Mouse (Mus musculus) hindbrain, embryonic 13.5 days (tissue): ENCODE measurements at regions not wholly inside any gene's neighbourhood (a gene's known extent, or its start where the extent isn't known, plus 50 kb on each side); places are given as distances from the start of the nearest gene placed in this dataset.

Source experiments
- ATAC-seq: fragments of 200-750 bp; cut with Nextera tagmentation; 2 replicates; pipeline ENCODE4 v1.8.0; 2017; ENCODE audit warnings: moderate TSS enrichment; ENCODE audit not compliant: low FRiP score
- H3K27ac ChIP-seq: fragments of 300-500 bp; sonication (generic); 2 replicates; pipeline ENCODE4 v1.5.1; 2015; ENCODE audit warnings: inconsistent platforms, mild to moderate bottlenecking, moderate library complexity
- H3K27me3 ChIP-seq: fragments of 300-500 bp; sonication (generic); 2 replicates; pipeline ENCODE4 v1.6.1; 2015; ENCODE audit warnings: mild to moderate bottlenecking, inconsistent platforms
- H3K36me3 ChIP-seq: fragments of 300-500 bp; sonication (generic); 2 replicates; pipeline ENCODE4 v1.6.1; 2015; ENCODE audit warnings: mild to moderate bottlenecking, inconsistent platforms
- H3K4me1 ChIP-seq: fragments of 300-500 bp; sonication (generic); replicated peaks from 2 replicates; pipeline ENCODE4 v1.6.1; 2015; ENCODE audit warnings: inconsistent platforms
- H3K4me2 ChIP-seq: fragments of 300-500 bp; sonication (generic); 2 replicates; pipeline ENCODE4 v1.6.1; 2015; ENCODE audit warnings: inconsistent platforms, mild to moderate bottlenecking, moderate library complexity
- H3K4me3 ChIP-seq: fragments of 300-500 bp; sonication (generic); 2 replicates; pipeline ENCODE4 v1.5.1; 2015; ENCODE audit warnings: mild to moderate bottlenecking, inconsistent platforms
- H3K9ac ChIP-seq: fragments of 300-500 bp; sonication (generic); 2 replicates; pipeline ENCODE4 v1.6.1; 2015; ENCODE audit warnings: mild to moderate bottlenecking, inconsistent platforms
- H3K9me3 ChIP-seq: fragments of 300-500 bp; sonication (generic); 2 replicates; pipeline ENCODE4 v1.6.1; 2016; ENCODE audit warnings: inconsistent platforms
- WGBS: fragments of 180-500 bp; shearing (Covaris S2); methylation state at CpG from one replicate; pipeline ENCODE4 v1.1.7; 2015; 5-methylcytosine and 5-hydroxymethylcytosine counted together

DNA sequence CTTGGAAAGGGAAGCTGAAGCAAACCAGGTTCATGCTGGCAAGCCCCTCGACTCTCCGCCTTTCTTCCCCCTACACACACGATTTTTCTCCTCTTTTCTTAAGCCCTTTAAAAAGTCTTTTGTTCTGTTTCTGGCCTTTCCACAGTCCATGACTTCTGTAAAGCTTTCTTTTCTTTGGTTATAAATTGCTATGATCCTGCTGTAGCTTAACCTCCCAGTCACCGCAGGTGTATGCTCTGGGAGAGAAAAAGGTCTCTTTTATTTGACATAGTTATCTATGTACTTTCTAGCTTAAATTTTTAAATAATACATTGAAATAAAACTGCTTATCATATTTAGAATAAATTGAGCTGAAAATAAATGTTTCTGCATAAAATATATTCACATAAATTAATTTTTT, 813.0 kb downstream of the Slitrk6 start:
- H3K27ac ChIP-seq: no peak overlapping the region
- H3K36me3 ChIP-seq: no peaks in the 10 kb centered on the region
- ATAC-seq: no peak
- no peak overlapping the region for H3K4me2 ChIP-seq
- H3K4me3 ChIP-seq: no peak overlapping the region
- no peaks in the 10 kb centered on the region for H3K4me1 ChIP-seq
- no peaks in the 10 kb centered on the region for H3K27me3 ChIP-seq
- H3K9ac ChIP-seq: no peak overlapping the region
- 77% methylated on average over 4 of the region's 4 CpGs for WGBS
- H3K9me3 ChIP-seq: no peaks in the 10 kb centered on the region

- ATAC-seq: no peak
- Histone ChIP-seq H3K9me3 (no peaks in the 10 kb centered on the region), H3K4me1 (no peaks in the 10 kb centered on the region), H3K9ac (no peak overlapping the region), H3K27me3 (no peaks in the 10 kb centered on the region), H3K36me3 (no peaks in the 10 kb centered on the region), H3K27ac (no peak overlapping the region), H3K4me3 (no peak overlapping the region), H3K4me2 (no peak overlapping the region)
- 98% methylated on average over 1 of the region's 1 CpGs for WGBS
These were observed 813.8 kb downstream of the Slitrk6 start for GRCm38 (mm10) chr14:109941162-109941561.

DNA sequence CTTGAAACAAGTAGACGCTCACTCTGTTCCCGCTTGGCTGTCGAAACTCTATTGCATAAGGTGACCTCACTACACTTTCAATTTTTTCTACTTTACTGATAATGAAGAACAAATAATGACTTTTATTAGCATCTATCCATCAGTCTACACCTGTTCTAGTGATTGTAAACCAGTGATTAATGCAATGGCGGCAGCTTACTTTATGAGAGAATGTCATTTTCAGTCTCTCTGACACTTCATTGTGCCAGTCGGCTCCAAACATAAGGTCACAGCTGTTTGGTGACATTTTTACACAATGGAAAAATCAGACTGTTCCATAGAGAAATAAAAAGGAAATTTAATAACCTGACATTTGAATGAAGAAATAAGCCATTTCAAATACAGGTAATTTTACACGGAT, 817.5 kb downstream of the Slitrk6 start:
- Histone ChIP-seq H3K36me3 (no peaks in the 10 kb centered on the region), H3K4me1 (no peaks in the 10 kb centered on the region), H3K4me2 (no peak overlapping the region), H3K27ac (no peak overlapping the region), H3K9ac (no peak overlapping the region), H3K4me3 (no peak overlapping the region), H3K27me3 (no peaks in the 10 kb centered on the region), H3K9me3 (no peaks in the 10 kb centered on the region)
- 84% methylated on average over 6 of the region's 6 CpGs for WGBS
- ATAC-seq: no peak

GRCm38 (mm10) chr14:109928977-109929376, 826.0 kb downstream of the Slitrk6 start:
- Histone ChIP-seq H3K27ac (no peak overlapping the region), H3K4me3 (no peak overlapping the region), H3K4me2 (no peak overlapping the region), H3K4me1 (no peaks in the 10 kb centered on the region), H3K27me3 (no peaks in the 10 kb centered on the region), H3K36me3 (no peaks in the 10 kb centered on the region), H3K9me3 (no peaks in the 10 kb centered on the region), H3K9ac (no peak overlapping the region)
- no peak for ATAC-seq
- 90% methylated on average over 7 of the region's 7 CpGs for WGBS

DNA sequence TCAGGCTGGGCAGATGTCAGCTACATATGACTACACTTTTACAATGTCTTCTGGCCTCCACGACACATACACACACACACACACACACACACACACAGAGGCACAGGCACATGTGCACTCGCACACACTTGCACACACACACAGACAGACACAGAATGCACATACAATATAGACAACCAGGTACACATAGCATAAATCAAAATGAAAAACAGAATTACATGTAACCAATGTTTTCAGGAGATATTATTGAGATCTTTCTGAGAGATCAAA, 863.1 kb downstream of the Slitrk6 start:
- Histone ChIP-seq H3K4me3 (no peak overlapping the region), H3K9ac (no peak overlapping the region), H3K4me2 (no peak overlapping the region), H3K27me3 (no peaks in the 10 kb centered on the region), H3K4me1 (no peaks in the 10 kb centered on the region), H3K36me3 (no peaks in the 10 kb centered on the region), H3K27ac (no peak overlapping the region), H3K9me3 (no peaks in the 10 kb centered on the region)
- WGBS: 82% methylated on average over 2 of the region's 2 CpGs
- 0 out of 2 replicates have a peak, but pooled peaks have one; percentile 43 for ATAC-seq

- Histone ChIP-seq H3K9ac (no peak overlapping the region), H3K27me3 (no peaks in the 10 kb centered on the region), H3K4me3 (no peak overlapping the region), H3K27ac (no peak overlapping the region), H3K4me2 (no peak overlapping the region), H3K9me3 (no peaks in the 10 kb centered on the region), H3K4me1 (no peaks in the 10 kb centered on the region), H3K36me3 (no peaks in the 10 kb centered on the region)
- ATAC-seq: peak; percentile 72; the same call in 1 of the 2 replicates
- 70% methylated on average over 3 of the region's 3 CpGs for WGBS
These were observed 863.6 kb downstream of the Slitrk6 start for GRCm38 (mm10) chr14:109891151-109891895.

DNA sequence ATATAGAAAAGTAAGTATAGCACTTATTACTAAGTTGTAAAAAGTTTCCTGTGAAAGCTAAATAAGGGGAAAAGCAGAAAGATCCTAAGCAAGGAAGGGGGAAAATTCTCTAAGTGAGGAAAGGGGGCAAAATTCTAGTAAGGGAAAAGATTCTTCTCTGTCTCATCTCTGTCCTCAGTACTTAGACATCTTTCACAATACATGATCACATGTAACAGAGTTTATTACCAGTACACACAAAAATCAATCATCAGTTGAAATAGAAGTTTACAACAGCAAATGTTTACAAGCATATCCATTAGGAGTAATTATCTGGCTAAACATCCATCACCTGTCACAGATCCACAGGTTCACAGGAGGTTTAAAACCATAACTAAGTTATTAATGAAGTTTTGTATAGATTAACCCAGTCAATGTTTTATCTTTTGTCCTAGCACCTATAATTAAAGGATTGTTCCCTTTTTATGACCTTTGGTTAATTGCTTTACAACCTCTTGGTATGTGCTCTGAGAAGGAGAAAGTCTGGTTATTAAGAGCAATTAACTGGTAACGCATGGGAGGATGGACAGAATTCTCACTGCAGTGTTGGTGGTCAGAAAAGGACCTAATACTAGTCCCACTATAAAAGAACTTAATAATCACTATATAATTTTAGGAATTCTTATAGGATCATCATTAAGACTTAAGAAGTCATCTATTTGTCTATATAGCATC, 877.8 kb downstream of the Slitrk6 start:
- H3K9ac ChIP-seq: no peak overlapping the region
- H3K4me2 ChIP-seq: no peak overlapping the region
- 82% methylated on average over 1 of the region's 1 CpGs for WGBS
- ATAC-seq: no peak
- H3K4me3 ChIP-seq: no peak overlapping the region
- no peak overlapping the region for H3K27ac ChIP-seq
- no peaks in the 10 kb centered on the region for H3K36me3 ChIP-seq
- no peaks in the 10 kb centered on the region for H3K27me3 ChIP-seq
- H3K9me3 ChIP-seq: no peaks in the 10 kb centered on the region
- no peaks in the 10 kb centered on the region for H3K4me1 ChIP-seq

DNA sequence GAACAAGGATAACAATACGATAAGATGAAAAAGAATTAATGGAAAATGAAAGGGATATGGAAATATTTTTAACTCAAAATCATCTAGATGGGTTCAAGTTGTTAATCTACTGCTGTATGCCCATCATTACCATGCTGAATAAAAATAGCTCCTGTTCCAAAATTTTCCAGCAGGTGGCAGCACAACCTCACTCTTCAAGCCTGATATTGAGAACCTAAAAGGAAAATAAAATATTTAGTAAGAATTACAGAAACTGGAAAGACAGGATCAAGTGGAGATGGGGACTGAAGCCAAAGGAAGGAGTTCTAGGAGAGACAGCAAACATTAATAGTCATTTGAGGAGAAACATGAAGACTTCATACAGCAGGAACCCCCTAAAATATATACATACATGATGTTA, 880.7 kb downstream of the Slitrk6 start:
- no peaks in the 10 kb centered on the region for H3K36me3 ChIP-seq
- H3K4me3 ChIP-seq: no peak overlapping the region
- no peaks in the 10 kb centered on the region for H3K27me3 ChIP-seq
- H3K4me2 ChIP-seq: no peak overlapping the region
- no peak overlapping the region for H3K9ac ChIP-seq
- no peak overlapping the region for H3K27ac ChIP-seq
- 10% methylated on average over 1 of the region's 1 CpGs for WGBS
- no peaks in the 10 kb centered on the region for H3K9me3 ChIP-seq
- H3K4me1 ChIP-seq: no peaks in the 10 kb centered on the region
- peak; percentile 59; the same call in 1 of the 2 replicates for ATAC-seq

GRCm38 (mm10) chr14:109840354-109841104, 914.4 kb downstream of the Slitrk6 start:
- no peaks in the 10 kb centered on the region for H3K36me3 ChIP-seq
- H3K27me3 ChIP-seq: no peaks in the 10 kb centered on the region
- H3K9me3 ChIP-seq: no peaks in the 10 kb centered on the region
- no peak overlapping the region for H3K4me2 ChIP-seq
- H3K4me3 ChIP-seq: no peak overlapping the region
- H3K27ac ChIP-seq: no peak overlapping the region
- no peaks in the 10 kb centered on the region for H3K4me1 ChIP-seq
- ATAC-seq: no peak
- H3K9ac ChIP-seq: no peak overlapping the region
- WGBS: 49% methylated on average over 6 of the region's 6 CpGs

GRCm38 (mm10) chr14:109802522-109803126, 888.7 kb upstream of the Slitrk1 start:
- 55% methylated on average over 3 of the region's 3 CpGs for WGBS
- no peak overlapping the region for H3K9ac ChIP-seq
- ATAC-seq: 0 out of 2 replicates have a peak, but pooled peaks have one; percentile 57
- no peak overlapping the region for H3K4me3 ChIP-seq
- no peak overlapping the region for H3K4me2 ChIP-seq
- H3K36me3 ChIP-seq: no peaks in the 10 kb centered on the region
- H3K27ac ChIP-seq: no peak overlapping the region
- H3K9me3 ChIP-seq: no peaks in the 10 kb centered on the region
- H3K27me3 ChIP-seq: no peaks in the 10 kb centered on the region
- H3K4me1 ChIP-seq: no peaks in the 10 kb centered on the region

GRCm38 (mm10) chr14:109772246-109772645, 858.3 kb upstream of the Slitrk1 start:
- Histone ChIP-seq H3K9ac (no peak overlapping the region), H3K27ac (no peak overlapping the region), H3K4me2 (no peak overlapping the region), H3K4me3 (no peak overlapping the region), H3K9me3 (no peaks in the 10 kb centered on the region), H3K27me3 (no peaks in the 10 kb centered on the region), H3K36me3 (no peaks in the 10 kb centered on the region), H3K4me1 (no peaks in the 10 kb centered on the region)
- 65% methylated on average over 1 of the region's 1 CpGs for WGBS
- ATAC-seq: no peak

DNA sequence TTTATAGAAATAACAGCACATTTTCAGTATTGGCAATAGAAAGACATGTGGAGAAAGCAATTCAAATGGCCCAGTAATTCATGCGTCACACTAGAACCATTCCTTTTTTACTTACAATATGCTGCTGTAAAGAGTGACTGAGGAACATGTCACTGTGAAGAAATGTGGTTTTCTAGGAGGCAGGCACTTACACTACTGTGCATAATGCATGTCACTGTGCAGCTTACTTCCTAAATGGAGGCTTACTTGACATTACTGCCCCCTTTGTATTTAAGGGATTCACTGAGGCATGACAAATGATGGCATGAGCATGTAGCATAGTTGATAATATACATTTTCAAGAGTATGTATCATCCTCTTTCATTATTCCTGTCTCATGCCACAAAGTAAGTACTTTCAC, 846.9 kb upstream of the Slitrk1 start:
- ATAC-seq: no peak
- no peak overlapping the region for H3K4me3 ChIP-seq
- no peaks in the 10 kb centered on the region for H3K36me3 ChIP-seq
- H3K9me3 ChIP-seq: no peaks in the 10 kb centered on the region
- no peak overlapping the region for H3K9ac ChIP-seq
- 33% methylated on average over 1 of the region's 1 CpGs for WGBS
- H3K4me2 ChIP-seq: no peak overlapping the region
- no peaks in the 10 kb centered on the region for H3K4me1 ChIP-seq
- no peaks in the 10 kb centered on the region for H3K27me3 ChIP-seq
- no peak overlapping the region for H3K27ac ChIP-seq
